Mouse (Mus musculus) hindbrain, postnatal 0 days (tissue): ENCODE results near the gene Slc25a51. TPM values are rescaled to one million over a fixed set of nuclear protein-coding genes. Genes with fewer than 3 reads are reported as not detected.
A peak's percentile ranks its signal among the peaks of the same experiment; 100 is the strongest.

Source experiments
- ATAC-seq: fragments of 200-750 bp; cut with Nextera tagmentation; 2 replicates; pipeline ENCODE4 v1.8.0; 2017; ENCODE audit warnings: mild to moderate bottlenecking, moderate TSS enrichment, moderate library complexity
- DNase-seq: peaks from one replicate; pipeline ENCODE4 v3.0.0-alpha.2; 2015; ENCODE audit warnings: low spot score
- H3K27ac ChIP-seq: fragments of 300-500 bp; sonication (generic); 2 replicates; pipeline ENCODE4 v1.5.1; 2014; ENCODE audit warnings: mild to moderate bottlenecking
- H3K27me3 ChIP-seq: fragments of 300-500 bp; sonication (generic); 2 replicates; pipeline ENCODE4 v1.6.1; 2014; ENCODE audit warnings: low read length, mixed read lengths; ENCODE audit not compliant: insufficient read depth
- H3K36me3 ChIP-seq: fragments of 300-500 bp; sonication (generic); 2 replicates; pipeline ENCODE4 v1.6.1; 2014; ENCODE audit warnings: low read length, mixed read lengths; ENCODE audit not compliant: insufficient read depth
- H3K4me1 ChIP-seq: fragments of 300-500 bp; sonication (generic); 2 replicates; pipeline ENCODE4 v1.6.1; 2014; ENCODE audit warnings: antibody characterized with exemption, low read length, mixed read lengths; ENCODE audit not compliant: insufficient read depth
- H3K4me2 ChIP-seq: fragments of 300-500 bp; sonication (generic); 2 replicates; pipeline ENCODE4 v1.6.1; 2014; ENCODE audit warnings: low read depth, mild to moderate bottlenecking, low read length, moderate library complexity, mixed read lengths
- H3K4me3 ChIP-seq: fragments of 300-500 bp; sonication (generic); 2 replicates; pipeline ENCODE4 v1.5.1; 2014; ENCODE audit warnings: low read length
- H3K9ac ChIP-seq: fragments of 300-500 bp; sonication (generic); replicated peaks from 2 replicates; pipeline ENCODE4 v1.6.1; 2014; ENCODE audit warnings: mild to moderate bottlenecking, low read length, moderate library complexity, mixed read lengths
- H3K9me3 ChIP-seq: fragments of 300-500 bp; sonication (generic); 2 replicates; pipeline ENCODE4 v1.6.1; 2016; ENCODE audit warnings: low read length, mixed read lengths
- CTCF ChIP-seq: IDR thresholded peaks from 2 replicates; pipeline ENCODE4 v1.5.1; 2016; ENCODE audit warnings: antibody characterized with exemption, control low read depth, low read depth
- WGBS: fragments of 180-500 bp; shearing (Covaris S2); extraction: QIAGEN DNeasy Blood & Tissue Kit; methylation state at CpG from one replicate; pipeline ENCODE4 v1.1.7; 2014; 5-methylcytosine and 5-hydroxymethylcytosine counted together
- polyA plus RNA-seq: library from polyadenylated mRNA; unstranded; fragments of >200 nt; fragmentation: Nextera tagmentation; extraction: Ambion mirVana; gene quantifications from 2 replicates; pipeline ENCODE4 v1.2.1, GENCODE M21; 2015
- total RNA-seq: library from RNA; depleted of rRNA; stranded (reverse); fragments of >200 nt; gene quantifications from 2 replicates; pipeline ENCODE4 v1.2.3, GENCODE M21; 2014

The Slc25a51 gene
- total and polyA plus RNA-seq, 2 experiments from 2014 or later, result 64.3 to 142 TPM

- H3K9ac ChIP-seq, result no peak overlapping the region
- no peaks in the 10 kb centered on the region for H3K9me3 ChIP-seq
- H3K4me1 ChIP-seq, result no peaks in the 10 kb centered on the region
- DNase-seq, result no peak
- H3K27me3 ChIP-seq, result no peaks in the 10 kb centered on the region
- no peak for TF ChIP-seq CTCF
- no peak overlapping the region for H3K4me3 ChIP-seq
- 90% methylated on average over 7 of the region's 7 CpGs for WGBS
- H3K4me2 ChIP-seq, result no peak overlapping the region
- ATAC-seq, result no peak
- no peaks in the 10 kb centered on the region; the same call in 1 of the 2 replicates for H3K36me3 ChIP-seq
- no peak overlapping the region for H3K27ac ChIP-seq
These were observed 39.9 kb upstream of the Slc25a51 start for GRCm38 (mm10) chr4:45448481-45448880.

DNA sequence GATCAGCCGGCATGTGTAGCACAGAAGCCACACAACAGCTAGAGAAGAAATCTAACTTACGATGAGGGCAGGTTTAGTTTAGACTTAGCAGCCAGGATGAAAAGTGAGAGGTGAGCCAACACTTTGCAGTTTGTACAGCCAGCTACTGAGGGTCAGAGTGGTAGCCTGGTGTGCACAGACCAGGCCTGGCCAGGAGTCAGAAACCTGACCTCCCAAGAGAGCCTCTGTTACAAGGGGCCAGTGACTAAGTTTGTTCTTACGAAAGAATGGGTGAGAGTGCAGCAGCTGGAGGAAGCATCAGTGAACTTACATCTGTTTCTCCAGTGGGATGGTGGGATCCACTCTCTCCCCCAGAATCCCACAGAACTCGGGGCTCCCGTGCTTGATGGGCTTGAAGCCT lies 38.6 kb upstream of the Slc25a51 start:
- H3K36me3 ChIP-seq, result no peaks in the 10 kb centered on the region; the same call in 1 of the 2 replicates
- H3K4me3 ChIP-seq, result no peak overlapping the region
- 91% methylated on average over 5 of the region's 5 CpGs for WGBS
- TF ChIP-seq CTCF, result no peak
- no peak overlapping the region for H3K4me2 ChIP-seq
- DNase-seq (no peak), ATAC-seq (no peak)
- no peak overlapping the region for H3K9ac ChIP-seq
- no peak overlapping the region for H3K27ac ChIP-seq
- H3K4me1 ChIP-seq, result no peaks in the 10 kb centered on the region
- no peaks in the 10 kb centered on the region for H3K27me3 ChIP-seq
- H3K9me3 ChIP-seq, result no peaks in the 10 kb centered on the region

DNA sequence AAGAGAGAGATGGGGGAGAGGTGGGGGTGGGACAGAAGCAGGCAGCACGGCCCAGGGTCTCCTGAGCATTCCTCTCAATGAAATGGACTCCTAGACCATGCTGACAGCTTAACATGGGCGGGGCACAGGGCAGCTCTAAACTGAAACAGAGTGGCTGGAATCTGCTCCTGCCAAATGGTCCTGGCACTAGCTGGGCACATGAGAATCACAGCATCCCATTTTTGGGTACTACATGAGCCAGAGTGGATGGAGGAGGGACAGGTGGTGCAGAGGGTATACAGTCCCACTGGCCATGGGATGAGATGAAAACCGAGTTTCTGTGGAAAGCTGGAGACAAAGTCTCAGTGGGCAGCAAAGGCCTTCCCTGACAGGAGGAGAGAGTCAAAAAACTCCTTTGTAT lies 36.7 kb upstream of the Slc25a51 start:
- H3K4me1 ChIP-seq, result no peaks in the 10 kb centered on the region
- ATAC-seq (no peak), DNase-seq (no peak)
- no peaks in the 10 kb centered on the region; the same call in 1 of the 2 replicates for H3K36me3 ChIP-seq
- H3K9me3 ChIP-seq, result no peaks in the 10 kb centered on the region
- no peak overlapping the region for H3K9ac ChIP-seq
- H3K4me3 ChIP-seq, result no peak overlapping the region
- no peaks in the 10 kb centered on the region for H3K27me3 ChIP-seq
- no peak for TF ChIP-seq CTCF
- H3K27ac ChIP-seq, result no peak overlapping the region
- WGBS, result 44% methylated on average over 3 of the region's 3 CpGs
- no peak overlapping the region for H3K4me2 ChIP-seq

GRCm38 (mm10) chr4:45444813-45445212 lies 36.2 kb upstream of the Slc25a51 start:
- H3K9ac ChIP-seq, result no peak overlapping the region
- no peaks in the 10 kb centered on the region for H3K4me1 ChIP-seq
- no peak overlapping the region for H3K4me3 ChIP-seq
- no peaks in the 10 kb centered on the region; the same call in 1 of the 2 replicates for H3K36me3 ChIP-seq
- no peak for ATAC-seq
- no peaks in the 10 kb centered on the region for H3K9me3 ChIP-seq
- H3K27me3 ChIP-seq, result no peaks in the 10 kb centered on the region
- no peak overlapping the region for H3K27ac ChIP-seq
- 42% methylated on average over 4 of the region's 4 CpGs for WGBS
- no peak overlapping the region for H3K4me2 ChIP-seq
- no peak for DNase-seq
- no peak for TF ChIP-seq CTCF

GRCm38 (mm10) chr4:45443652-45444051 lies 35.1 kb upstream of the Slc25a51 start:
- Histone ChIP-seq H3K4me3 (no peak overlapping the region), H3K9ac (no peak overlapping the region), H3K27ac (no peak overlapping the region), H3K4me1 (no peaks in the 10 kb centered on the region), H3K27me3 (no peaks in the 10 kb centered on the region), H3K36me3 (no peaks in the 10 kb centered on the region; the same call in 1 of the 2 replicates), H3K4me2 (no peak overlapping the region), H3K9me3 (no peaks in the 10 kb centered on the region)
- 72% methylated on average over 7 of the region's 7 CpGs for WGBS
- TF ChIP-seq CTCF, result no peak
- DNase-seq (no peak), ATAC-seq (no peak)

GRCm38 (mm10) chr4:45442237-45442636 lies 33.7 kb upstream of the Slc25a51 start:
- H3K4me2 ChIP-seq, result no peak overlapping the region
- DNase-seq, result peak; percentile 43
- H3K9me3 ChIP-seq, result no peaks in the 10 kb centered on the region
- WGBS, result 50% methylated on average over 3 of the region's 3 CpGs
- no peaks in the 10 kb centered on the region; the same call in 1 of the 2 replicates for H3K36me3 ChIP-seq
- TF ChIP-seq CTCF, result peak; percentile 58
- no peak overlapping the region for H3K4me3 ChIP-seq
- no peaks in the 10 kb centered on the region for H3K4me1 ChIP-seq
- no peak overlapping the region for H3K9ac ChIP-seq
- H3K27ac ChIP-seq, result no peak overlapping the region
- peak; percentile 57 for ATAC-seq
- no peaks in the 10 kb centered on the region for H3K27me3 ChIP-seq

DNA sequence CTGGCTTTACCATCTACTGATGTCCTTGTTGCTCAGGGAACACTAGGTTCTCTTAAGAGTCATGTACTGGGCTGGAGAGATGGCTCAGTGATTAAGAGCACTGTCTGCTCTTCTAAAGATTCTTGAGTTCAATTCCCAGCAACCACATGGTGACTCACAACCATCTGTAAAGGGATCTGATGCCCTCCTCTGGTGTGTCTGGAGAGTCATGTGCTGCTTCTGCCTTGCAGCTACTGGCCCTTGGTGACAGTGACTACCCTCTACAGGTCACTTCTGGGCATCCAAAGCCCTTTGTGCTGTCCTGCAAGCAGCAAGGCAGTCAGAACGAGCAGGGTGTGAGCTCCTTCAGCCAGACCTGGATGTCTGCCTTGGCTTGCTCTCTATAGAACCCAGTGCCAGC lies 33.2 kb upstream of the Slc25a51 start:
- WGBS, result 53% methylated on average over 1 of the region's 1 CpGs
- TF ChIP-seq CTCF, result no peak
- H3K4me1 ChIP-seq, result no peaks in the 10 kb centered on the region
- ATAC-seq (no peak), DNase-seq (no peak)
- H3K4me2 ChIP-seq, result no peak overlapping the region
- H3K27me3 ChIP-seq, result no peaks in the 10 kb centered on the region
- no peak overlapping the region for H3K27ac ChIP-seq
- H3K9ac ChIP-seq, result no peak overlapping the region
- H3K4me3 ChIP-seq, result no peak overlapping the region
- H3K36me3 ChIP-seq, result no peaks in the 10 kb centered on the region
- no peaks in the 10 kb centered on the region for H3K9me3 ChIP-seq
